Mouse (Mus musculus): ENCODE measurements around the gene Lrrc59. TPM values are rescaled to one million over a fixed set of nuclear protein-coding genes. Genes with fewer than 3 reads are reported as not detected.
A peak's percentile ranks its signal among the peaks of the same experiment; 100 is the strongest.
"Not testable (repeated sequence)": the region's sequence is repeated elsewhere in the genome, so short reads cannot be mapped to it uniquely, and the experiment has no call there.

Gene Lrrc59
- polyA plus RNA-seq, 1 experiment from 2014 or later, result 197 TPM

DNA sequence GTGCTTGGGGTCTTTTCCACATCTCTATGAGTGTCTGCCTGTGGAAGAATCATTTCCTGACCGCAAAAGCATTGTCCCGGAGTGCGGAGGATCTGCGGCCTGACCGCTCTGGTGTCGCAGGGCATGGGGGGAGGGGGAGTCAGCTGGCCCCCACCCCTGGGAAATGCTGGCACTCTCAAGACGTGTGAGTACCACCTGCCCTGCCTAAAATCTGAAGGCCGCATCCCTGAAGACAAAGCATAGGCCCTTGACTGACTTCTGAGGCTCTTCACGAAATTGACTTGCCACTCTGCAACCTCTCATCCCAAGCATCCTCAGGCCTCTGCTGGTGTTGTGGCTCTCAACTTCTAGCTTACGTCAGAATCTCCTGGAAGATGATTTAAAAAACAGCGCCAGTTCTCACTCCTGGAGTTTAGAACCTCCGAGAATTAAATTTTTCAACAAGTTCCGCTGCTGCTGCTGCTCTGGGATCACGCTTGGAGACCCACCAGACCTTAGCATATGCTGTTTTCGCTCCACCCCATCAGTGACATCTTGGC lies 48.1 kb downstream of the Lrrc59 start:
- no peak; the same call in 1 of the 2 replicates for ATAC-seq (ENCODE audit: low FRiP score, low TSS enrichment)
- WGBS, result 34% methylated on average over 15 of the region's 15 CpGs
- peak overlapping the region; percentile 61 for H3K4me2 ChIP-seq (replicated peaks; ENCODE audit: low read depth, low read length)
- H3K4me1 ChIP-seq (ENCODE audit: control insufficient read depth, insufficient read depth, low read length), result peaks cover 21% of the 10 kb centered on the region
- no peak overlapping the region for H3K27ac ChIP-seq (ENCODE audit: low read depth, low read length)
- H3K4me3 ChIP-seq (ENCODE audit: low read length), result peak overlapping the region; percentile 94
- no peaks in the 10 kb centered on the region for H3K9me3 ChIP-seq (ENCODE audit: control insufficient read depth, low read length)
- no peak overlapping the region for H3K9ac ChIP-seq (ENCODE audit: low read depth, low read length)
- no peaks in the 10 kb centered on the region for H3K36me3 ChIP-seq (ENCODE audit: control insufficient read depth, insufficient read depth, low read length)
- no peaks in the 10 kb centered on the region for H3K27me3 ChIP-seq (ENCODE audit: control insufficient read depth, insufficient read depth, low read length)

DNA sequence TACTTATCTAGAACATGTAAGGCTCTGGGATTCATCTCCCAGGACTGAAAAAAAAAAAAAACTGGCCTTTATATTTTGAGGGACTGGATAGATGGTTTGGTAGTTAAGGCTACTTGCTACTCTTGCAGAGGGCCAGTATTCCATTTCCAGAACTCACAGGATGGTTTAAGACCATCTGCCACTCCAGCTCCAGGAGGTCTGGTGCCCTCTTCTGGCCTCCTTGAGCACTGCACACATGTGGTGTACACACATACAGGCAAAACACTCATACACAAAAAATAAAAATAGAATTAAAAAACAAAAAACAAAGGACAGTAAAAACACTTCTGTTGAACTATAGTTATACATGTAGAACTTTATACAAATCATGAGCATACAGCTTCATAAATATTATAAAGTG lies 51.1 kb downstream of the Lrrc59 start:
- no peak for ATAC-seq (ENCODE audit: low FRiP score, low TSS enrichment)
- Histone ChIP-seq H3K4me1 (ENCODE audit: control insufficient read depth, insufficient read depth, low read length) (peaks cover 9% of the 10 kb centered on the region), H3K9me3 (ENCODE audit: control insufficient read depth, low read length) (no peaks in the 10 kb centered on the region), H3K36me3 (ENCODE audit: control insufficient read depth, insufficient read depth, low read length) (no peaks in the 10 kb centered on the region), H3K4me3 (ENCODE audit: low read length) (no peak overlapping the region), H3K4me2 (replicated peaks; ENCODE audit: low read depth, low read length) (no peak overlapping the region), H3K27ac (ENCODE audit: low read depth, low read length) (no peak overlapping the region), H3K9ac (ENCODE audit: low read depth, low read length) (no peak overlapping the region), H3K27me3 (ENCODE audit: control insufficient read depth, insufficient read depth, low read length) (no peaks in the 10 kb centered on the region)

- no peak overlapping the region for H3K9ac ChIP-seq (ENCODE audit: low read depth, low read length)
- no peaks in the 10 kb centered on the region for H3K36me3 ChIP-seq (ENCODE audit: control insufficient read depth, insufficient read depth, low read length)
- no peaks in the 10 kb centered on the region for H3K9me3 ChIP-seq (ENCODE audit: control insufficient read depth, low read length)
- H3K4me1 ChIP-seq (ENCODE audit: control insufficient read depth, insufficient read depth, low read length), result no peaks in the 10 kb centered on the region
- no peak overlapping the region for H3K27ac ChIP-seq (ENCODE audit: low read depth, low read length)
- no peak for ATAC-seq (ENCODE audit: low FRiP score, low TSS enrichment)
- H3K4me2 ChIP-seq (replicated peaks; ENCODE audit: low read depth, low read length), result no peak overlapping the region
- no peaks in the 10 kb centered on the region for H3K27me3 ChIP-seq (ENCODE audit: control insufficient read depth, insufficient read depth, low read length)
- no peak overlapping the region for H3K4me3 ChIP-seq (ENCODE audit: low read length)
- 85% methylated on average over 4 of the region's 4 CpGs for WGBS
Observed at GRCm38 (mm10) chr11:94681640-94682039, 52.1 kb downstream of the Lrrc59 start.

- Histone ChIP-seq H3K36me3 (ENCODE audit: control insufficient read depth, insufficient read depth, low read length) (no peaks in the 10 kb centered on the region), H3K4me1 (ENCODE audit: control insufficient read depth, insufficient read depth, low read length) (no peaks in the 10 kb centered on the region), H3K4me2 (replicated peaks; ENCODE audit: low read depth, low read length) (no peak overlapping the region), H3K27me3 (ENCODE audit: control insufficient read depth, insufficient read depth, low read length) (no peaks in the 10 kb centered on the region), H3K9me3 (ENCODE audit: control insufficient read depth, low read length) (no peaks in the 10 kb centered on the region), H3K27ac (ENCODE audit: low read depth, low read length) (no peak overlapping the region), H3K9ac (ENCODE audit: low read depth, low read length) (no peak overlapping the region), H3K4me3 (ENCODE audit: low read length) (no peak overlapping the region)
- ATAC-seq (ENCODE audit: low FRiP score, low TSS enrichment), result no peak
- 82% methylated on average over 7 of the region's 7 CpGs for WGBS
Observed at GRCm38 (mm10) chr11:94682427-94682826, 52.9 kb downstream of the Lrrc59 start.

- Histone ChIP-seq H3K27me3 (ENCODE audit: control insufficient read depth, insufficient read depth, low read length) (no peaks in the 10 kb centered on the region), H3K36me3 (ENCODE audit: control insufficient read depth, insufficient read depth, low read length) (no peaks in the 10 kb centered on the region), H3K4me1 (ENCODE audit: control insufficient read depth, insufficient read depth, low read length) (no peaks in the 10 kb centered on the region), H3K27ac (ENCODE audit: low read depth, low read length) (no peak overlapping the region), H3K9me3 (ENCODE audit: control insufficient read depth, low read length) (no peaks in the 10 kb centered on the region), H3K4me2 (replicated peaks; ENCODE audit: low read depth, low read length) (no peak overlapping the region), H3K4me3 (ENCODE audit: low read length) (no peak overlapping the region), H3K9ac (ENCODE audit: low read depth, low read length) (no peak overlapping the region)
- WGBS, result 85% methylated on average over 6 of the region's 6 CpGs
- no peak for ATAC-seq (ENCODE audit: low FRiP score, low TSS enrichment)
Observed at GRCm38 (mm10) chr11:94687178-94687577, 57.6 kb downstream of the Lrrc59 start.

DNA sequence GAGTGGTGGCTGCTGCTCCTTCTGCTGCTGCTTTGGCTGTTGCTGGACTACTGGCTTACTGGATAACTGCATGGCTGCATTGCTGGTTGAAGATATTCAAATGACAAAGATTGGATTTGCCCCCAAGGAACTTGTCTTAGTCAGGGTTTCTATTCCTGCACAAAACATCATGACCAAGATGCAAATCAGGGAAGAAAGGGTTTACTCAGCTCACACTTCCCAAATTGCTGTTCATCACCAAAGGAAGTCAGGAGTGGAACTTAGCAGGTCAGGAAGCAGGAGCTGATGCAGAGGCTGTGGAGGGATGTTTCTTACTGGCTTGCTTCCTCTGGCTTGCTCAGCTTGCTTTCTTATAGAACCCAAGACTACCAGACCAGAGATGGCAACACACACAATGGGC lies 62.9 kb downstream of the Lrrc59 start:
- H3K9me3 ChIP-seq (ENCODE audit: control insufficient read depth, low read length); H3K4me1 ChIP-seq (ENCODE audit: control insufficient read depth, insufficient read depth, low read length); H3K4me3 ChIP-seq (ENCODE audit: low read length); H3K4me2 ChIP-seq (replicated peaks; ENCODE audit: low read depth, low read length); ATAC-seq (ENCODE audit: low FRiP score, low TSS enrichment); H3K27ac ChIP-seq (ENCODE audit: low read depth, low read length); H3K36me3 ChIP-seq (ENCODE audit: control insufficient read depth, insufficient read depth, low read length); H3K27me3 ChIP-seq (ENCODE audit: control insufficient read depth, insufficient read depth, low read length); H3K9ac ChIP-seq (ENCODE audit: low read depth, low read length): not testable (repeated sequence)

Other genes starting within 250 kb of the Lrrc59 start
- gene Abcc3, start 236.8 kb upstream of the Lrrc59 start, polyA plus RNA-seq (2014; fragmentation: Nextera tagmentation; extraction: Ambion mirVana), result 1.1 and 3.9 TPM in 2 replicates
- gene Cacna1g, start 155.6 kb upstream of the Lrrc59 start, polyA plus RNA-seq (2014; fragmentation: Nextera tagmentation; extraction: Ambion mirVana), result 8.7 and 14.1 TPM in 2 replicates
- gene Spata20, start 143.6 kb upstream of the Lrrc59 start, polyA plus RNA-seq (2014; fragmentation: Nextera tagmentation; extraction: Ambion mirVana), result 0.07 and 0.23 TPM in 2 replicates
- 13.4 and 16.4 TPM in 2 replicates for gene Epn3, start 129.8 kb upstream of the Lrrc59 start, polyA plus RNA-seq (2014; fragmentation: Nextera tagmentation; extraction: Ambion mirVana)
- gene Mycbpap, start 108.0 kb upstream of the Lrrc59 start, polyA plus RNA-seq (2014; fragmentation: Nextera tagmentation; extraction: Ambion mirVana), result 1.6 and 2.6 TPM in 2 replicates
- gene Rsad1, start 80.5 kb upstream of the Lrrc59 start, polyA plus RNA-seq (2014; fragmentation: Nextera tagmentation; extraction: Ambion mirVana), result 4.1 and 4.5 TPM in 2 replicates
- gene Chad, start 64.7 kb upstream of the Lrrc59 start, polyA plus RNA-seq (2014; fragmentation: Nextera tagmentation; extraction: Ambion mirVana), result 0.14 TPM in 1 of 2 replicates, not detected in the other
- gene Acsf2, start 27.9 kb upstream of the Lrrc59 start, polyA plus RNA-seq (2014; fragmentation: Nextera tagmentation; extraction: Ambion mirVana), result 9.1 and 11.5 TPM in 2 replicates
- 154 and 193 TPM in 2 replicates for gene Mrpl27, start 24.0 kb downstream of the Lrrc59 start, polyA plus RNA-seq (2014; fragmentation: Nextera tagmentation; extraction: Ambion mirVana)
- 29.9 and 33.6 TPM in 2 replicates for gene Eme1, start 24.2 kb downstream of the Lrrc59 start, polyA plus RNA-seq (2014; fragmentation: Nextera tagmentation; extraction: Ambion mirVana)
- gene Xylt2, start 47.7 kb downstream of the Lrrc59 start, polyA plus RNA-seq (2014; fragmentation: Nextera tagmentation; extraction: Ambion mirVana), result 16.8 and 18.5 TPM in 2 replicates
- gene Gm11541, start 74.7 kb downstream of the Lrrc59 start, polyA plus RNA-seq (2014; fragmentation: Nextera tagmentation; extraction: Ambion mirVana), result 0.23 and 0.99 TPM in 2 replicates
- not detected in 2 replicates for gene Cdc34b, start 112.0 kb downstream of the Lrrc59 start, polyA plus RNA-seq (2014; fragmentation: Nextera tagmentation; extraction: Ambion mirVana)
- gene Tmem92, start 152.9 kb downstream of the Lrrc59 start, polyA plus RNA-seq (2014; fragmentation: Nextera tagmentation; extraction: Ambion mirVana), result not detected in 2 replicates